Comparison of ENCODE assay signal across 25 mouse cellular contexts in genomic region chr7:111483896-111484295, GRCm38 (mm10).
DNase-seq lines count a peak whose midpoint lies in the region; ATAC-seq and TF ChIP-seq lines count a peak whose summit lies in the region.
"Had no signal": no experiment of that assay in that cellular context is flagged by ENCODE, and none has a peak within 500 bp of the region (broad histone marks: within the 10 kb centered on the region; RNA-seq: fewer than 3 reads in every experiment).

No protein-coding gene starts in this region.

- no peak overlapping the region for H3K27ac ChIP-seq in heart, embryonic 11.5 days (ENCODE audit: low read depth, low read length)
- peak overlapping the region; percentile 11; the same call in 1 of the 2 replicates for H3K27ac ChIP-seq in lung, embryonic 15.5 days
- no peak overlapping the region for H3K27ac ChIP-seq in lung, postnatal 0 days (ENCODE audit: low read length)
- H3K27ac ChIP-seq: forebrain, embryonic 10.5 days; forebrain, embryonic 13.5 days; gastrocnemius, adult 2 months; hindbrain, embryonic 10.5 days; hindbrain, embryonic 13.5 days had no signal

- H3K27me3 ChIP-seq in heart, embryonic 11.5 days (ENCODE audit: control insufficient read depth, insufficient read depth, low read length): no peaks in the 10 kb centered on the region
- H3K27me3 ChIP-seq in lung, embryonic 15.5 days: no peaks in the 10 kb centered on the region
- H3K27me3 ChIP-seq in lung, postnatal 0 days (replicated peaks; ENCODE audit: insufficient read depth, low read length): no peaks in the 10 kb centered on the region
- H3K27me3 ChIP-seq: CH12.LX, Patski had no signal

- ATAC-seq in heart, embryonic 11.5 days (replicated peaks; ENCODE audit: insufficient number of reproducible peaks, low FRiP score, low TSS enrichment): no peak
- peak; percentile 72; the same call in 1 of the 2 replicates for ATAC-seq in lung, embryonic 15.5 days (ENCODE audit: borderline replicate concordance, extremely low read depth, low FRiP score, low TSS enrichment)
- ATAC-seq in lung, postnatal 0 days: 0 out of 2 replicates have a peak, but pooled peaks have one; percentile 23
- ATAC-seq: forebrain, embryonic 13.5 days; forebrain, embryonic 16.5 days; hindbrain, embryonic 16.5 days; Patski had no signal

- 70% methylated on average over 4 of the region's 4 CpGs for WGBS in heart, embryonic 11.5 days (ENCODE audit: insufficient replicate concordance)
- WGBS in lung, embryonic 15.5 days: 62% methylated on average over 4 of the region's 4 CpGs
- 48% methylated on average over 4 of the region's 4 CpGs for WGBS in lung, postnatal 0 days

- H3K9me3 ChIP-seq in heart, embryonic 11.5 days (replicated peaks; ENCODE audit: control insufficient read depth, low read length): no peaks in the 10 kb centered on the region
- H3K9me3 ChIP-seq in lung, embryonic 15.5 days: no peaks in the 10 kb centered on the region
- no peaks in the 10 kb centered on the region for H3K9me3 ChIP-seq in lung, postnatal 0 days (ENCODE audit: low read length)
- H3K9me3 ChIP-seq: forebrain, embryonic 10.5 days; forebrain, embryonic 13.5 days; hindbrain, embryonic 10.5 days; hindbrain, embryonic 13.5 days had no signal

- H3K4me3 ChIP-seq in heart, embryonic 11.5 days (ENCODE audit: low read depth, low read length): no peak overlapping the region
- H3K4me3 ChIP-seq in lung, embryonic 15.5 days: no peak overlapping the region
- no peak overlapping the region for H3K4me3 ChIP-seq in lung, postnatal 0 days (ENCODE audit: low read depth, low read length)
- H3K4me3 ChIP-seq: forebrain, embryonic 10.5 days; forebrain, embryonic 13.5 days; gastrocnemius, adult 2 months; hindbrain, embryonic 10.5 days; hindbrain, embryonic 13.5 days had no signal

- TF ChIP-seq CTCF in lung, postnatal 0 days (IDR thresholded peaks at IDR 0.05): no peak

- TF ChIP-seq EP300 in lung, postnatal 0 days (IDR thresholded peaks at IDR 0.05): no peak

- no peaks in the 10 kb centered on the region for H3K4me1 ChIP-seq in heart, embryonic 11.5 days (ENCODE audit: control insufficient read depth, insufficient read depth, low read length)
- peaks cover 12% of the 10 kb centered on the region; the same call in 1 of the 2 replicates for H3K4me1 ChIP-seq in lung, embryonic 15.5 days
- H3K4me1 ChIP-seq in lung, postnatal 0 days (ENCODE audit: insufficient read depth, low read depth, low read length): no peaks in the 10 kb centered on the region

- H3K36me3 ChIP-seq in heart, embryonic 11.5 days (ENCODE audit: control insufficient read depth, insufficient read depth, low read length): no peaks in the 10 kb centered on the region
- no peaks in the 10 kb centered on the region for H3K36me3 ChIP-seq in lung, embryonic 15.5 days
- 0 out of 2 replicates have a peak, but pooled peaks cover 3% of the 10 kb centered on the region for H3K36me3 ChIP-seq in lung, postnatal 0 days (ENCODE audit: insufficient read depth, low read length)
- H3K36me3 ChIP-seq: forebrain, embryonic 10.5 days; G1E; hindbrain, embryonic 10.5 days; hindbrain, embryonic 13.5 days had no signal

- no peak overlapping the region for H3K4me2 ChIP-seq in heart, embryonic 11.5 days
- H3K4me2 ChIP-seq in lung, embryonic 15.5 days: no peak overlapping the region
- no peak overlapping the region for H3K4me2 ChIP-seq in lung, postnatal 0 days (replicated peaks; ENCODE audit: low read depth, low read length)
- H3K4me2 ChIP-seq: forebrain, embryonic 13.5 days; hindbrain, embryonic 13.5 days had no signal

- H3K9ac ChIP-seq in heart, embryonic 11.5 days (ENCODE audit: low read depth, low read length): no peak overlapping the region
- H3K9ac ChIP-seq in lung, embryonic 15.5 days: no peak overlapping the region
- no peak overlapping the region for H3K9ac ChIP-seq in lung, postnatal 0 days (replicated peaks; ENCODE audit: low read depth)
- H3K9ac ChIP-seq: forebrain, embryonic 13.5 days; hindbrain, embryonic 13.5 days had no signal

- peak; percentile 31 for DNase-seq in heart, postnatal 4 days
- no peak for DNase-seq in lung, adult 18-20 months
- DNase-seq in lung, postnatal 0 days (ENCODE audit: low spot score): peak; percentile 52
- DNase-seq in lung, postnatal 36 days: peak; percentile 9
- no peak for DNase-seq in frontal cortex, postnatal 25 days (ENCODE audit: low spot score in 2 of 2)
- DNase-seq in urinary bladder, adult 2 months (ENCODE audit: low spot score): no peak
- DNase-seq: adrenal gland, postnatal 10 days; adrenal gland, postnatal 36 days; B cell, adult 2 months; cerebellum, adult 18-20 months; cerebellum, adult 9-10 months; gastrocnemius, adult 2 months; gastrocnemius, postnatal 14 days; heart, adult 11 months had no signal

Comparison
In these comparisons a context has a peak if more than half of its experiments do, and no peak if none do; other contexts are left out.
1. DNase-seq: peak in heart, postnatal 4 days (single experiment), lung, postnatal 0 days (single experiment) and lung, postnatal 36 days (single experiment); none in lung, adult 18-20 months (0 of 2), frontal cortex, postnatal 25 days (0 of 2) and urinary bladder, adult 2 months (single experiment).